Mouse (Mus musculus): ENCODE data around the gene Btbd9.

GRCm38 (mm10) chr17:30471512-30471911 lies 104.8 kb downstream of the Btbd9 start:
- TF ChIP-seq CTCF (IDR thresholded peaks at IDR 0.05; ENCODE audit: extremely low read depth, insufficient read depth, insufficient read length, insufficient replicate concordance) (no peak), POLR2A (IDR thresholded peaks at IDR 0.05; ENCODE audit: low read depth, low read length) (no peak)
